Mouse (Mus musculus) stomach, postnatal 0 days (tissue): ENCODE measurements around the gene Ccrl2. TPM values are rescaled to one million over a fixed set of nuclear protein-coding genes. Genes with fewer than 3 reads are reported as not detected.

Experiments used
- ATAC-seq: fragments of 200-750 bp; cut with Nextera tagmentation; 2 replicates; pipeline ENCODE4 v1.8.0; 2017; ENCODE audit not compliant: low FRiP score, low TSS enrichment
- DNase-seq: peaks from one replicate; pipeline ENCODE4 v3.0.0-alpha.2; 2016; ENCODE audit warnings: low spot score
- H3K27ac ChIP-seq: fragments of 300-500 bp; sonication (generic); replicated peaks from 2 replicates; pipeline ENCODE4 v1.5.1; 2014; ENCODE audit warnings: mild to moderate bottlenecking, control low read depth
- H3K27me3 ChIP-seq: fragments of 300-500 bp; sonication (generic); 2 replicates; pipeline ENCODE4 v1.6.1; 2014; ENCODE audit warnings: low read length; ENCODE audit not compliant: control insufficient read depth, insufficient read depth
- H3K36me3 ChIP-seq: fragments of 300-500 bp; sonication (generic); 2 replicates; pipeline ENCODE4 v1.6.1; 2014; ENCODE audit warnings: low read length, mixed read lengths; ENCODE audit not compliant: control insufficient read depth, insufficient read depth
- H3K4me1 ChIP-seq: fragments of 300-500 bp; sonication (generic); replicated peaks from 2 replicates; pipeline ENCODE4 v1.6.1; 2014; ENCODE audit warnings: antibody characterized with exemption; ENCODE audit not compliant: control insufficient read depth, insufficient read depth
- H3K4me2 ChIP-seq: fragments of 300-500 bp; sonication (generic); replicated peaks from 2 replicates; pipeline ENCODE4 v1.6.1; 2014; ENCODE audit warnings: low read depth, mild to moderate bottlenecking, control low read depth, moderate library complexity
- H3K4me3 ChIP-seq: fragments of 300-500 bp; sonication (generic); 2 replicates; pipeline ENCODE4 v1.5.1; 2014; ENCODE audit warnings: low read depth, low read length, control low read depth
- H3K9ac ChIP-seq: fragments of 300-500 bp; sonication (generic); 2 replicates; pipeline ENCODE4 v1.6.1; 2014; ENCODE audit warnings: mild to moderate bottlenecking, low read length, control low read depth, mixed read lengths
- H3K9me3 ChIP-seq: fragments of 300-500 bp; sonication (generic); 2 replicates; pipeline ENCODE4 v1.6.1; 2016; ENCODE audit warnings: low read length; ENCODE audit not compliant: control insufficient read depth
- CTCF ChIP-seq: IDR thresholded peaks from 2 replicates; pipeline ENCODE4 v1.5.1; 2016; ENCODE audit warnings: antibody characterized with exemption, low read depth, mild to moderate bottlenecking, moderate library complexity
- EP300 ChIP-seq: optimal IDR thresholded peaks from 2 replicates; pipeline ENCODE3; 2016; ENCODE audit warnings: antibody characterized with exemption
- WGBS: fragments of 180-500 bp; shearing (Covaris S2); extraction: QIAGEN DNeasy Blood & Tissue Kit; methylation state at CpG from one replicate; pipeline ENCODE4 v1.1.7; 2014; 5-methylcytosine and 5-hydroxymethylcytosine counted together
- polyA plus RNA-seq: library from polyadenylated mRNA; unstranded; fragments of >200 nt; fragmentation: Nextera tagmentation; extraction: Ambion mirVana; gene quantifications from 2 replicates; pipeline ENCODE4 v1.2.1, GENCODE M21; 2015

Gene Ccrl2
- polyA plus RNA-seq, 1 experiment from 2014 or later, result 2.0 TPM

DNA sequence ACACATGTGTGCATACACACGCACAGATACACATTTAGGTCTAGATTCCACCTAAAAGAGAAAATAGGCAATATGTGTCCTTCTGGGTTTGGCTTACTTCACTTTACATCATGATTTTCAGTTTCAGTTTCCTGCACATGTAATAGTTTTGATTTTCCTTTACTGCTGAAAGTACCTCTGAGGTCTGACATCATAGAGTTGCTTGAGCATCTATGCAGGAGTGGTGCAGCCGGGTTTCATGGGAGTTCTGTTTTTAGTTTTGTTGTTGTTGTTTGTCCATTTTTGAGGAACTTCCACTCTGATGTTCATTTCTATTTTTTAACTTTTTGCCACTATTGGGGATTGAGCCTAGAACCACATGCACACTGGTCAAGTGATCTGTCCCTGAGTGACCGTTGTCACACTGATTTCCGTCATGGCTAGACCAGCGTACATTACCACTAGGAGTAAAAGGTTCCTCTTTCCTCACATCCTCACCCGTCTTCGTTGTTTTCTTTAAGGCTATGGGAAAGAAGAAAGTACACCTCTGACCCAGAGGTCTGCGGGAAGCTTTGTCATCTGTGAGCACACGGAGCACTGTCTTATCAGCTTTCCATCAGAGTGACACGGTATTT, 1.7 kb upstream of the Ccrl2 start:
- no peak overlapping the region for H3K27ac ChIP-seq
- 58% methylated on average over 10 of the region's 10 CpGs for WGBS
- H3K27me3 ChIP-seq, result no peaks in the 10 kb centered on the region
- H3K4me1 ChIP-seq, result no peaks in the 10 kb centered on the region
- no peaks in the 10 kb centered on the region for H3K36me3 ChIP-seq
- DNase-seq (no peak), ATAC-seq (no peak)
- TF ChIP-seq CTCF, result no peak
- no peak for TF ChIP-seq EP300
- H3K4me2 ChIP-seq, result no peak overlapping the region
- H3K9ac ChIP-seq, result no peak overlapping the region
- H3K4me3 ChIP-seq, result no peak overlapping the region
- no peaks in the 10 kb centered on the region for H3K9me3 ChIP-seq

DNA sequence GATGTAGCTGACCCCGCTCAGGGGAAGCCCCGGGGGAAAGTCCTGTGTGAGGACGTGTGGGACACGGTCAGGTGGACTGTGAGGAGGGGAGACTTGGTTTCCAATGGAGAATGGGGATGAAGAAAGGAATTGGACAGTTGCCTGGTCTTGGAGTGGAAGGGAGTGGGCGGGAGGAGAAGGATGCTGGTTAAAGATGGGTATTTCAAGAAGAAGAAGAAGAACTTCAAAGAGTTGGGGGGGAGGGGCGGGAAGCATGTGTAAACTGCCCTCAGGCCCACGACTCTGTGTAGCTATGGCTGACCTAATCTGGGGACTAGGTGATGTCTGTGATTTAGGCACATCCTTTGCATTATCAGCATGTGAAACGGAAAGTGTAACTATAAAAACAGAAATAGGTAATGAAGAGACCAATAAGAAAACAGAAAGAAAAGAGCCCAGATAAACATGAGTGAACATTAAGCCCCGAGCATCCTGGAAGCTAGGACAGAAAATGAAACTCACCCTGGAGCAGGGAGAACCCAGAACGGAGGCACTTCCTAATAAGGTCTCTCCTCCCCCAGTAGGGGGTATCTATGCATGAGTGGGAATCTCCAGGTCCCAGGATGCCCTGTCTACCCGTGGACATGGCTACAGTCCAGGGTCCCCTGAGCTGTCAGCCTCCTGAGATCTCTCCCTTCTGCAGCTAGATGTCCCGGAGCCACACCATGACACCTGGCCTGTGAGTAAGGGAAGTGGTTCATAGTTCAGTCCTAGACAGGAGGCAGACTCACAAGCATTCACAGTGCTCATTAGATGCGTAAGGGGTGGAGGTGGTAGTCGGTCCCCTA, 438 bp upstream of the Ccrl2 start:
- ATAC-seq, result no peak
- TF ChIP-seq EP300, result no peak
- no peak for TF ChIP-seq CTCF
- Histone ChIP-seq H3K27me3 (no peaks in the 10 kb centered on the region), H3K4me2 (peak overlapping the region; percentile 87), H3K36me3 (no peaks in the 10 kb centered on the region), H3K4me1 (no peaks in the 10 kb centered on the region), H3K27ac (no peak overlapping the region), H3K4me3 (peak overlapping the region; percentile 48), H3K9ac (no peak overlapping the region), H3K9me3 (no peaks in the 10 kb centered on the region)
- no peak for DNase-seq
- 51% methylated on average over 14 of the region's 14 CpGs for WGBS

DNA sequence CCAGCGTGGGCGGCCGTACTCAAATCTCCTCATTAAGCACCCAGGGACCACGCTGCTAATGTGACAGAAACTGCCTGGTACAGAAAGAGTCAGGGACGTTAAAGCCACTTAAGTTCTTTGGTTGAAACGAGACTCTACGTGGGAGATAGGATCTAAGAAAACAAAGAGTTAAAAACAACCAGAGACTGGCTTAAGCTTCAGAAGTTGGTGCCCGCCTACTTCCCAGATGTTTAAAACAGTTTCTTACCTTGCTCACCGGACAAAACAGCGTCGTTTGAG, 861 bp downstream of the Ccrl2 start:
- ATAC-seq, result no peak
- 4% methylated on average over 11 of the region's 11 CpGs for WGBS
- no peaks in the 10 kb centered on the region for H3K4me1 ChIP-seq
- H3K27me3 ChIP-seq, result no peaks in the 10 kb centered on the region
- TF ChIP-seq EP300 (no peak), CTCF (no peak)
- peak overlapping the region; percentile 87 for H3K4me2 ChIP-seq
- peak overlapping the region; percentile 65; the same call in 1 of the 2 replicates for H3K27ac ChIP-seq
- DNase-seq, result no peak
- peak overlapping the region; percentile 58 for H3K9ac ChIP-seq
- no peaks in the 10 kb centered on the region for H3K9me3 ChIP-seq
- no peaks in the 10 kb centered on the region for H3K36me3 ChIP-seq
- H3K4me3 ChIP-seq, result peak overlapping the region; percentile 48

DNA sequence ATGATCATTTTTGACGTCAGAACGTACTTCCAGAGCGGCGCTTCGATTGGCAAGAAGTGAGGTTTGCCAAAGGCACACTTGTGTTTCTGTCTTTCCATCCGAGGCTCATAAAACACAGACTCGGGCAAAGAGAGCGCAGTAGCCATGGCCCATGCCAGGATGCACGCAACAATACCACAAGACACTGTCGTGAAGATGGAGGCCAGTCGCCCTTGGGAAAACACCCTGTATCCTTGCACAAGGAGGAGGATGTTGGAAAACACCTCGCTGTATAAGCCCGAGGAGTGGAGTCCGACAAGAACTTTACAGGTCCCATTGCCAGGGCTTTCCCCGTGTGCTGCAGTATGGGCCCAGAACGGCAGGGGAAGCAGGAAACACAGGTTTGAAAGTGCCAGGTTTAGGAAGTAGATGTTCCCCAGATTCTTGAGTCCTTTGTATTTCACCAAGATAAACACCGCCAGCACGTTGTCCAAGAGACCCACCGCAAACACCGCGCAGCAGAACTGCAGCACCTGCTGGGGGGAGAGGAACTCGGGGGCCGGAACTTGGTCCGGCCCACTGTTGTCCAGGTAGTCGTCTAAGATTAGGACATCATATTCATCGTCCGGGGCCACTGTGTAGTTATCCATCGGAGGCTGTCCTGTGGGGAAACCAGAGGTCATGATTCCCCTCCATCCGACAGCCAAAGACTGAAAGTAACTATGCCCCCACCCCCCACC, 1.4 kb downstream of the Ccrl2 start:
- no peaks in the 10 kb centered on the region for H3K4me1 ChIP-seq
- H3K27me3 ChIP-seq, result no peaks in the 10 kb centered on the region
- peak; percentile 32 for DNase-seq
- TF ChIP-seq CTCF (no peak), EP300 (no peak)
- H3K27ac ChIP-seq, result peak overlapping the region; percentile 65; the same call in 1 of the 2 replicates
- no peaks in the 10 kb centered on the region for H3K9me3 ChIP-seq
- H3K36me3 ChIP-seq, result no peaks in the 10 kb centered on the region
- H3K4me2 ChIP-seq, result peak overlapping the region; percentile 87
- H3K9ac ChIP-seq, result peak overlapping the region; percentile 58
- 41% methylated on average over 29 of the region's 29 CpGs for WGBS
- H3K4me3 ChIP-seq, result peak overlapping the region; percentile 48
- ATAC-seq, result peak; percentile 43; the same call in 1 of the 2 replicates

DNA sequence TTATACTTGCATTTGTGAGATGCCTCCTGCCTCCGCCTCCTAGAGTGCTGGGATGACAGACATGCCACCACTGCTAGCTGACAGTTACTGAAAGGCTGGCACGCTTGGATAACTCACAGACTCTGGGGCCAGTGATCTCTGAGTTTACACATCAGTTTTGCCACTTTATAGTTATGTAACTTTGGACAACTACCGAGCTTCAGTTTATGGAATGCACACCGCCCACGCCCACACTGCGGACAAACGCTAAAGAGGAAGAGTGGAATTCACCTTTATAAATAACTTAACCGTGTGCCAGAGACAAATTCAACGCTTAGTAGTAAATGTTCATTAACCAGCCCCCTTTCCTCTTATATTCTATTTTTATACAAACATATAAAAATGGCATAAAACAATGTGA, 2.4 kb downstream of the Ccrl2 start:
- no peak overlapping the region for H3K27ac ChIP-seq
- ATAC-seq (no peak), DNase-seq (no peak)
- H3K4me3 ChIP-seq, result no peak overlapping the region
- H3K36me3 ChIP-seq, result no peaks in the 10 kb centered on the region
- no peaks in the 10 kb centered on the region for H3K27me3 ChIP-seq
- no peak for TF ChIP-seq EP300
- TF ChIP-seq CTCF, result no peak
- WGBS, result 74% methylated on average over 9 of the region's 9 CpGs
- no peaks in the 10 kb centered on the region for H3K9me3 ChIP-seq
- H3K4me1 ChIP-seq, result no peaks in the 10 kb centered on the region
- no peak overlapping the region for H3K9ac ChIP-seq
- H3K4me2 ChIP-seq, result no peak overlapping the region
